Mouse (Mus musculus) bone marrow, adult 2 months (tissue): ENCODE data around the gene Hyal3.

Experiments used
- CTCF ChIP-seq: fragments of 200-500 bp; IDR thresholded peaks from 2 replicates; pipeline ENCODE4 v1.5.1; 2011; ENCODE audit warnings: low read length, control low read depth; ENCODE audit not compliant: control insufficient read depth, insufficient read depth
- POLR2A ChIP-seq: fragments of 200-500 bp; IDR thresholded peaks from 2 replicates; pipeline ENCODE4 v1.6.1; 2011; ENCODE audit warnings: low read depth, mild to moderate bottlenecking, control low read depth, low read length, borderline replicate concordance; ENCODE audit not compliant: control insufficient read depth

DNA sequence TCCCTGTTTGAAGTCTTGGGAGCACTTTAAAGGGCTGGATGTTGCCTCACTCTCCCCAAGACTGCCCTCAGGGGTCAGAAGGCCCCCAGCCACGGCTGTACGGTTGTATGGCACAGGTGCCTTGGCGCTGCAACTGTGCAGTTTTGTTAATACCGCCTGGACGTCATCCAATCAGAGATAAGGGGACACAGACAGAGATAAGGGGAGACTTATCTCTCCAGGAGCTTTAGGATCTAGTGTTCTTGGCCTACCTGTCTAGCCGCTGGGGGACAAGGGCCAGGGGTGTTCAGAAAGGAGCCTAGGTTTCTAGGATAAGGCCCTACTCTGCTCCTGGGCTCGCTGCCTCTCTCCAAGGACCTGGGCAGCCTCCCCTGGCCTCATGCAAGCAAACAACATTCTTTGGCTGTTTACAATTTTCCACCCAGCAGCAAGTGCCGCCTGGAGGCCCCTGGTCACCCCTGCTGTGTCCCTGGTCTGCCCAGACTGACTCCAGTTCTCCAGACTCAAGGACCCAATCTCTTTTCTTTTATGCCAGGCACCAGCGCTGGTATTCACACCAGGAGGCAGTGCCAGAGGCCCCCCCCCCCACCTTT lies 27.1 kb downstream of the Hyal3 start:
- TF ChIP-seq POLR2A (no peak), CTCF (no peak)
